Mouse (Mus musculus) liver, embryonic 14.5 days (tissue): ENCODE data around the gene Lrrtm3.

Experiments used
- CTCF ChIP-seq: IDR thresholded peaks from 2 replicates; pipeline ENCODE4 v1.5.1; 2016; ENCODE audit warnings: antibody characterized with exemption, low read depth, control low read depth
- EP300 ChIP-seq: IDR thresholded peaks from 2 replicates; pipeline ENCODE4 v1.6.1; 2016; ENCODE audit warnings: antibody characterized with exemption, low read depth

- TF ChIP-seq CTCF (no peak), EP300 (no peak)
Measured at GRCm38 (mm10) chr10:64096532-64096931, 6.5 kb upstream of the Lrrtm3 start.
